Mouse (Mus musculus) cortical plate, adult 2 months (tissue): ENCODE measurements around the gene Sorbs1. TPM values are rescaled to one million over a fixed set of nuclear protein-coding genes. Genes with fewer than 3 reads are reported as not detected.
A peak's percentile ranks its signal among the peaks of the same experiment; 100 is the strongest.

Experiments used
- H3K27ac ChIP-seq: fragments of 200-500 bp; 2 replicates; pipeline ENCODE4 v1.5.1; 2012; ENCODE audit warnings: low read length, control low read depth, inconsistent platforms; ENCODE audit not compliant: insufficient read depth
- H3K4me1 ChIP-seq: fragments of 200-500 bp; 2 replicates; pipeline ENCODE4 v1.6.1; 2011; ENCODE audit warnings: low read length; ENCODE audit not compliant: control insufficient read depth, insufficient read depth
- H3K4me3 ChIP-seq: fragments of 200-500 bp; 2 replicates; pipeline ENCODE4 v1.5.1; 2011; ENCODE audit warnings: mild to moderate bottlenecking, low read length, control low read depth; ENCODE audit not compliant: insufficient read depth
- CTCF ChIP-seq: fragments of 200-500 bp; IDR thresholded peaks from 2 replicates; pipeline ENCODE4 v1.5.1; 2011; ENCODE audit warnings: mild to moderate bottlenecking, control low read depth, low read length; ENCODE audit not compliant: insufficient read depth; ENCODE audit errors: extremely low read depth
- POLR2A ChIP-seq: fragments of 200-500 bp; IDR thresholded peaks from 2 replicates; pipeline ENCODE4 v1.6.1; 2011; ENCODE audit warnings: mild to moderate bottlenecking, low read length, control low read depth; ENCODE audit not compliant: insufficient read depth; ENCODE audit errors: extremely low read depth
- polyA plus RNA-seq: library from polyadenylated mRNA; depleted of rRNA; stranded (reverse); fragments of >200 nt; gene quantifications from 2 replicates; pipeline ENCODE4 v1.2.3, GENCODE M21; 2012

Gene Sorbs1
- polyA plus RNA-seq, 1 experiment: 81.5 TPM

DNA sequence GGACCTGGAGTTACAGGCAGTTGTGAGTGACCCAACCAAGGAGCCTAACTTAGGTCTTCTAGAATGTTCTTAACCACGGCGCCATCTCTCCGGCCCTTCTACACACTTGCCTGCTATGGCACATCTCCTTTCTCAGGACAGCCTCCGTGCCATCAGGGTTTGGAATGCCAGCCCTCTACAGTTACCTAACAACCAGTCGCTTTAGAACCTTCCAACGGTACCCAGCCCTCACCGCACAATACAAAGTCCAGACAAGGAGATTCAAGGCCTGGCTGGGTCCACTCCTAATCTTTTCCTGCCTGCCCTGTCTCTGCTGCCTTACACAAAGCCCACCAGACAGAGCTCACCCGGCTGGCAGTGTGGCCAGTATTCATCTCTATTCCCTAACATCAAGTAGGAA, 106.9 kb downstream of the Sorbs1 start:
- Histone ChIP-seq H3K4me3 (no peak overlapping the region), H3K4me1 (peaks cover 8% of the 10 kb centered on the region), H3K27ac (no peak overlapping the region)
- TF ChIP-seq POLR2A: no peak
- no peak for TF ChIP-seq CTCF

DNA sequence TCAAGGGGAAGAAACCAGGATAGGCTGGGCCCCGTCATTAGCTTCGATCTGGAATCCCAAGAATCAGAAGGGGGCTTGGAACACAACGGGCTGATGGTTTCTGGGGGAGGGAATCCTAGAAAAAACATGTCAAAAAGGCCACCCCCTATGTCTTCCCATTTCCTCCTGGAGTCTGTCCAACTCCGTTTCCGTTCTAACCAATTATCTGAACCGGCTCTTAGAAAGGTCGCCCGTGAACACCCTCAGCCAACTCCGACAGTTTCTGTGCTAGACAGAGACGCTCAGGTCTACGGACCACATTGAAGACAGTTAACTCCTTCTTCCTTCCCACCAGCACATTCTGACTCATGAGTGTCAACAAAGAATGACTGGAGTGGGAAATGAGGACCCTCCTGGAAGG, 107.8 kb downstream of the Sorbs1 start:
- Histone ChIP-seq H3K4me1 (peaks cover 5% of the 10 kb centered on the region; the same call in 1 of the 2 replicates), H3K27ac (no peak overlapping the region), H3K4me3 (no peak overlapping the region)
- no peak for TF ChIP-seq POLR2A
- no peak for TF ChIP-seq CTCF

DNA sequence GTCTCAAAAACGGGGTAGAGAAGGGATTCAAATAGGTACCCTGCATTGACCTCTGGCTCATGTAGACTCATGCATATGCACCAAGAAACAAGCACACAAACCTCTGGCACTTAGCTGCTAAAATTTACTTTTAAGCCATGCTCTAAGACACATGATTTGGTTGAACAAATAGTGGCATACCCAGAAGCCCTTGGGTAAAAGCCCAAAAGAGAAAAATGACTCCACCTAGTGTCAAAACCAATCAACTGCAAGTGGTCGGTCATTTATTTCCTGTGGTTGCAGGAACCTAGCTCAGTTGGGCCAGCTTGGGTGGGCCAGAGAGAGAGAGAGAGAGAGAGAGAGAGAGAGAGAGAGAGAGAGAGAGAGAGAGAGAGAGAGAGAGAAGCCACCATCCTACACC, 109.0 kb downstream of the Sorbs1 start:
- no peak overlapping the region for H3K4me3 ChIP-seq
- no peak for TF ChIP-seq POLR2A
- no peak for TF ChIP-seq CTCF
- H3K27ac ChIP-seq: no peak overlapping the region
- H3K4me1 ChIP-seq: peaks cover 2% of the 10 kb centered on the region; the same call in 1 of the 2 replicates

DNA sequence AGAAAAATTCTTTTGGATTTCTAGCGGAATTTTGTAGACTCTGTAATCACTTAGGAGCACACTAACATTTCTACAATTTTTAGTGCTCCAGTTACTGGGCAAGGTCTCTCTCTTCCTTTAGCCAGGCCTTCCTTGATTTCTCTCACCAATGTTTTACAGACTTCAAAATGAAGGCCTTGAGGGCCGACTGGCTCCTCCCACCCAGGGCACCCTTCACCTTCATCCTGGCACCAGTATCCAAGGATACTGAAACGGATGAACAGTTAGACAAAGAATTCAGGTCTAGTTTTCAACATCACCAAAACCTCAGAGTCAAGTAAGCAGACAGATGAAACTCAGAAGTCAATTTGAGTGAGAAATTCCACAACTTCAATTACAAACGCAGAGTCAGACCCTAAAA, 109.6 kb downstream of the Sorbs1 start:
- TF ChIP-seq POLR2A (no peak), CTCF (no peak)
- Histone ChIP-seq H3K4me1 (peaks cover 2% of the 10 kb centered on the region; the same call in 1 of the 2 replicates), H3K4me3 (no peak overlapping the region)

DNA sequence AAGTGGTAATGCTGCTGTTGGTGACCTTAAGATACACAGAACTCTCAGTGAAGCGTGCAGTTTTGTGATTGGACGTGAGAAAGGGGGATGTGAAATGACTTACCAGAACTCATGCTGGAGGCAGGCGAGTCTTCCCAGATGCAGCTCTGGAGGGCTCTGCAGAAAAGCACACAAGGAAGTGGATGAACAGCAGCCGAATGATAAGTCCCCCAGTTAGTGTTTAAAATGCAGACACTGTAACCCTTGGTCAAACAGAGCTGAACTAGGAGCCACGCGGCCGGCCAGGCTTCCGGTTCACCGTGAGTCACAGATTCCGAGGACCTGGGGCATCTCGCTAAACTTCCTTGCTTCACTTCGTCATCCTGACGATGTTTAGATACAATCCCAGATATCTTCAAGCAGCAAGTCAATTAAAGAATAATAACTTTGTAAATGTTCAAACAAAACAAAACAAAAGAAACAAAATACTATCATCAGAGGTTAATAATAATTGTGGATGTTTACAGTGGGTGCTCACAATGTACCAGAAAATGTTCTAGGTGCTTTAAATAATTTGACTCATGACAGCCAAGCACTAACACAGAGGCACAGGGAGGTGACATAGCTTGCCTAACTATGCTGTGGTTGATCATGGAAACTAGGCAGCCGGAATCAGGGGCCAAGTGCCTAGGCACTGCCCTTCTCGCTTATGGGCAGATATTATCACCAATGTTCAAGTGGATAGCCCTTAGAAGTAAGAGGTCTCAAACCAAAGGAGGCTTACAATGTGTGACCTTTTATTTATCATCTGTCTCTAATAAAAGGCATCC, 111.2 kb downstream of the Sorbs1 start:
- no peak overlapping the region for H3K27ac ChIP-seq
- H3K4me3 ChIP-seq: no peak overlapping the region
- TF ChIP-seq CTCF (no peak), POLR2A (no peak)
- peaks cover 2% of the 10 kb centered on the region; the same call in 1 of the 2 replicates for H3K4me1 ChIP-seq

More for the DNA sequence above, 109.6 kb downstream of the Sorbs1 start:
- H3K27ac ChIP-seq: no peak overlapping the region

DNA sequence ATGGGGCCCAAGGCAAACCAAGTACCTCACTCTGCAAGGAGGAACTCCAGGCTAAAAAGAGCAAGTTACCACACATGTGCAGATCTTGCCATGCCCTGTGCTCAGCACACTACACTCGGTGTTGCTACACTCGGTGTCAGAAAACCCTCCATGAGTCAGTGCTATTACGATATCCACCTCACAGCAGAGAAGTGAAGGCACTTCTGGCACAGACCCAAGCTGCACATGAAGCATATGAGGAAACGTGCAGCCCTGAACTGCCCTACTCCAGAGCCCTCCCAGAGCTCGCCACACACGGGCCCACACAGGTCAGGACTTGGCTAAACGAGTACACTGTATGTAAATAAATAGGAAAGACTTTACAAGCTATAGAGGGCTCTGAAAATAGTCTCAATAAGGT, 112.4 kb downstream of the Sorbs1 start:
- Histone ChIP-seq H3K4me1 (peaks cover 5% of the 10 kb centered on the region), H3K4me3 (no peak overlapping the region), H3K27ac (no peak overlapping the region)
- TF ChIP-seq CTCF (no peak), POLR2A (no peak)

DNA sequence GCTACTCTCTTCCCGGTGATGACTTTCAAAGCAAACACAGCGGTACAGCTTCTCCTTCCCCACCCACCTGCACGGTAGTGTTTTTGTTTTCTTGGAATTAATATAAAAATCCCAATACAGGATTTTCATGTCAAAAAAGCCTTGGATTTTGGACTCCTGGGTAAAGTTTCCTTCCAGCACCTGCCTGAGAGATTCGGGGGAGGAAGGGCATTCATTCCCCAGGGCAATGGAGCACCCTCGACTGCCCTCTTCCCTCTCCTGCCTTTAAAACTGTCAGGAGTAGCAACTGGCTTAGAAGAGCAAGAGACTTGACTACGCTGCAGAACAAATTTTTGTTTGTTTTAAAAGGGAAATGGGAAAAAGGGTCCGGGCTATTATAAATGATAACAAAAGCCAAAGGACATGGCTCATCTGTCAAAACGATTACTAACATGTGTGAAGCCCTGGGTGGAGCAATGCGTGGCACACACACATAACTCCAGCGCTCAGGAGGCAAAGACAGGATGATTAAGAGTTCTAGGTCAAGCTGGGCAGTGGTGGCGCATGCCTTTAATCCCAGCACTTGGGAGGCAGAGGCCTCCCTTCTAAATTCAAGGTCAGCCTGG, 113.1 kb downstream of the Sorbs1 start:
- Histone ChIP-seq H3K27ac (no peak overlapping the region), H3K4me3 (no peak overlapping the region), H3K4me1 (peaks cover 6% of the 10 kb centered on the region)
- TF ChIP-seq CTCF (no peak), POLR2A (no peak)

DNA sequence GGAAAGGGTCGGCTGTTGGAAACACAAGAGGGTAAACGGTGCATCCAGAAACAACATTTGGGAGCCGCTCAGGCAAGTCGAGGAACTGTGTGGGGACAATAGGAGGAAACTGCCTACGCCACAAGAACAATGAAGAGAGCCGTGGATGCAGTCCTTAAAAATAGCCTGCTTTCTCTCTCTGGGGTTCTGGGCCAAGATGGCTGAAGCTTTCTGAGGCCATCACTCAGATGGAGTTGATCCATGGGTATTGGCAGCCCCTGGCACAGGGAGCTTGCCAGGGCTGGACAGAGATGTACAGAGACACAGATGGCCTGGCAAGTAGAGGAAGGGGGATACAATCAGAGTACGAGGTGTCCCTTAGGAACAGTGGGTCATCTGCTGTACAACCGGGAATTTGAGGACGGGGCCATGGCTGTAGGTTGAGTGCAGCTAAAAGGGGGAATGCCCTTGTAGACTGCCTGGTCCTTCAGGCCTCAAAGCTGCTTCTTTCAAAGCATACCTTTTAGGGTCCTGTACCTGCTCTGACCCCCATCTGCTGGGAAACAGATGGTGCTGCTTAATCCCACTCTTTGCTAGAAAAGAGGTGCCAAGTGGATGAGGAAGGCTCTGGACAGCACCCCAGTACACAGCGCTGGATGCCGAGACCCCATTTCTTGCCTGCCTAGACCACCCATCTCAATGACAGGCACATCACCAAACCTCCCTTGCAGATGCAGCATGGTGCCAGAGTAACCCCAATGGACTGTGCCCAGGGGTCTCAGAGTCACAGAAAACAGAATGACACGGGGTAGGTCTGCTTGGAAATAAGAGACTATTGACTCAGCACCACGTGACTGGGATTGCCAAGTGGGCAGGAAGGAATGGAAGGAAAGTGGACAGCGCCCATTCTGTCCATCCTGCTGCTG, 117.6 kb downstream of the Sorbs1 start:
- TF ChIP-seq POLR2A (no peak), CTCF (no peak)
- H3K27ac ChIP-seq: peak overlapping the region; percentile 66
- H3K4me3 ChIP-seq: no peak overlapping the region
- peaks cover 6% of the 10 kb centered on the region for H3K4me1 ChIP-seq

DNA sequence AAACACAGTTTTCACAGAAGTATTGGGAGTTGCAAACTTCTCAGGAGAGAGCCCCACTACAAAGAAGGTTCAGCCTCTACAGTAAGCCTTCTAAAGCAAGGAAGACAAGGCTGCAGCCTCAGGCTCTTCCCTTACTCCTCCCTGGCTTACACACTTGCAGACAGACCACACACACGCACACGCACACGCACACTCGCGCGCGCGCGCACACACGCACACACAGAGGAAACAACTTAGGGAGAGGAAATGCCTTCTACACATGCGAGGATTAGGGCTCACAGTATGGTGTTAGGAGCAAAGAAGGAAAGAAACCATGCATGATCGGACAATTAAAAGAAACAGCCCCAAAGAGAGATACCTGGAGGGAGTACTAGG, 118.3 kb downstream of the Sorbs1 start:
- TF ChIP-seq POLR2A (no peak), CTCF (no peak)
- Histone ChIP-seq H3K4me3 (no peak overlapping the region), H3K4me1 (peaks cover 6% of the 10 kb centered on the region), H3K27ac (peak overlapping the region; percentile 66; the same call in 1 of the 2 replicates)
